Mouse (Mus musculus): ENCODE measurements around the gene Abca16. TPM values are rescaled to one million over a fixed set of nuclear protein-coding genes. Genes with fewer than 3 reads are reported as not detected.

The Abca16 gene
- polyA plus RNA-seq, 1 experiment from 2014 or later = not detected

Other genes with a start within 250 kb of the Abca16 start
- 0.06 TPM in 1 of 2 replicates, not detected in the other for gene Anks4b, start 235.8 kb upstream of the Abca16 start, polyA plus RNA-seq (2016; fragmentation: Nextera tagmentation; extraction: Ambion mirVana)
- 6.1 and 8.8 TPM in 2 replicates for gene Crym, start 207.5 kb upstream of the Abca16 start, polyA plus RNA-seq (2016; fragmentation: Nextera tagmentation; extraction: Ambion mirVana)
- not detected in 2 replicates for gene Abca14, start 205.7 kb upstream of the Abca16 start, polyA plus RNA-seq (2016; fragmentation: Nextera tagmentation; extraction: Ambion mirVana)
- gene Abca15, start 81.0 kb upstream of the Abca16 start, polyA plus RNA-seq (2016; fragmentation: Nextera tagmentation; extraction: Ambion mirVana) = not detected in 2 replicates
- gene Uqcrc2, start 225.5 kb downstream of the Abca16 start, polyA plus RNA-seq (2016; fragmentation: Nextera tagmentation; extraction: Ambion mirVana) = 176 and 181 TPM in 2 replicates